Mouse (Mus musculus) ES-Bruce4 (cell line): ENCODE results near the gene 6030458C11Rik.

Experiments
- CTCF ChIP-seq: IDR thresholded peaks from one replicate; pipeline ENCODE4 v1.8.1; 2011; ENCODE audit warnings: low read depth, low read length
- EP300 ChIP-seq: IDR thresholded peaks from 2 replicates; pipeline ENCODE4 v1.6.1; 2011; ENCODE audit warnings: low read depth, low read length; ENCODE audit not compliant: insufficient read depth
- POLR2A ChIP-seq: IDR thresholded peaks from one replicate; pipeline ENCODE4 v1.8.1; 2011; ENCODE audit warnings: low read length; ENCODE audit not compliant: insufficient read depth

- TF ChIP-seq CTCF = no peak
- TF ChIP-seq EP300 = no peak
- no peak for TF ChIP-seq POLR2A
Measured at GRCm38 (mm10) chr15:12865595-12866314, 41.3 kb upstream of the 6030458C11Rik start.
